9 mouse cellular contexts compared by ENCODE assay signal in genomic region chr9:67802241-67802640, GRCm38 (mm10). TPM values are rescaled to one million over a fixed set of nuclear protein-coding genes. Genes with fewer than 3 reads are reported as not detected.
DNase-seq lines count a peak whose midpoint lies in the region; ATAC-seq and TF ChIP-seq lines count a peak whose summit lies in the region.
"Had no signal": no experiment of that assay in that cellular context is flagged by ENCODE, and none has a peak within 500 bp of the region (broad histone marks: within the 10 kb centered on the region; RNA-seq: fewer than 3 reads in every experiment).

No protein-coding gene starts in this region.

- H3K9me3 ChIP-seq in forebrain, embryonic 11.5 days (ENCODE audit: control insufficient read depth, low read length) = no peaks in the 10 kb centered on the region
- no peaks in the 10 kb centered on the region for H3K9me3 ChIP-seq in forebrain, embryonic 13.5 days (replicated peaks)
- no peaks in the 10 kb centered on the region for H3K9me3 ChIP-seq in midbrain, embryonic 14.5 days (ENCODE audit: control insufficient read depth, low read length)
- H3K9me3 ChIP-seq in midbrain, embryonic 13.5 days = no peaks in the 10 kb centered on the region
- H3K9me3 ChIP-seq in lung, embryonic 14.5 days (ENCODE audit: low read depth, low read length) = no peaks in the 10 kb centered on the region

- H3K9ac ChIP-seq in forebrain, embryonic 11.5 days (ENCODE audit: low read length) = no peak overlapping the region
- no peak overlapping the region for H3K9ac ChIP-seq in forebrain, embryonic 13.5 days
- no peak overlapping the region for H3K9ac ChIP-seq in midbrain, embryonic 14.5 days (replicated peaks; ENCODE audit: low read length)
- H3K9ac ChIP-seq in midbrain, embryonic 13.5 days (replicated peaks) = no peak overlapping the region
- no peak overlapping the region for H3K9ac ChIP-seq in lung, embryonic 14.5 days

- no peaks in the 10 kb centered on the region for H3K27me3 ChIP-seq in forebrain, embryonic 11.5 days (ENCODE audit: control insufficient read depth, insufficient read depth, low read length)
- H3K27me3 ChIP-seq in forebrain, embryonic 13.5 days = no peaks in the 10 kb centered on the region
- no peaks in the 10 kb centered on the region for H3K27me3 ChIP-seq in midbrain, embryonic 14.5 days (ENCODE audit: control insufficient read depth, insufficient read depth, low read length)
- H3K27me3 ChIP-seq in midbrain, embryonic 13.5 days = no peaks in the 10 kb centered on the region
- H3K27me3 ChIP-seq in lung, embryonic 14.5 days (ENCODE audit: insufficient read depth, low read length) = no peaks in the 10 kb centered on the region
- H3K27me3 ChIP-seq in splenic B cell, adult 2 months (ENCODE audit: control insufficient read depth, insufficient read depth, low read length, poor library complexity, severe bottlenecking) = no peaks in the 10 kb centered on the region

- no peaks in the 10 kb centered on the region for H3K36me3 ChIP-seq in forebrain, embryonic 11.5 days (ENCODE audit: control insufficient read depth, insufficient read depth, low read length)
- no peaks in the 10 kb centered on the region for H3K36me3 ChIP-seq in forebrain, embryonic 13.5 days (ENCODE audit: poor library complexity, severe bottlenecking)
- no peaks in the 10 kb centered on the region for H3K36me3 ChIP-seq in midbrain, embryonic 14.5 days (ENCODE audit: control insufficient read depth, insufficient read depth, low read length)
- no peaks in the 10 kb centered on the region for H3K36me3 ChIP-seq in midbrain, embryonic 13.5 days
- no peaks in the 10 kb centered on the region for H3K36me3 ChIP-seq in lung, embryonic 14.5 days (ENCODE audit: insufficient read depth)
- no peaks in the 10 kb centered on the region for H3K36me3 ChIP-seq in splenic B cell, adult 2 months (ENCODE audit: control insufficient read depth, insufficient read depth, low read length, poor library complexity, severe bottlenecking)

- H3K27ac ChIP-seq in forebrain, embryonic 11.5 days (ENCODE audit: low read depth, low read length) = no peak overlapping the region
- H3K27ac ChIP-seq in forebrain, embryonic 13.5 days = no peak overlapping the region
- no peak overlapping the region for H3K27ac ChIP-seq in midbrain, embryonic 14.5 days (replicated peaks; ENCODE audit: low read depth, low read length)
- H3K27ac ChIP-seq in midbrain, embryonic 13.5 days = no peak overlapping the region
- no peak overlapping the region for H3K27ac ChIP-seq in lung, embryonic 14.5 days (ENCODE audit: low read depth)

- H3K4me2 ChIP-seq in forebrain, embryonic 11.5 days (ENCODE audit: low read depth, low read length, severe bottlenecking) = no peak overlapping the region
- no peak overlapping the region for H3K4me2 ChIP-seq in forebrain, embryonic 13.5 days
- no peak overlapping the region for H3K4me2 ChIP-seq in midbrain, embryonic 14.5 days (ENCODE audit: low read length)
- H3K4me2 ChIP-seq in midbrain, embryonic 13.5 days (replicated peaks) = no peak overlapping the region
- H3K4me2 ChIP-seq in lung, embryonic 14.5 days = no peak overlapping the region

- ATAC-seq in forebrain, embryonic 11.5 days (replicated peaks; ENCODE audit: low FRiP score) = no peak
- ATAC-seq in forebrain, embryonic 13.5 days = no peak
- ATAC-seq in midbrain, embryonic 14.5 days (ENCODE audit: low FRiP score, low TSS enrichment) = no peak
- no peak for ATAC-seq in midbrain, embryonic 13.5 days
- no peak for ATAC-seq in lung, embryonic 14.5 days (ENCODE audit: insufficient read depth)

- peak; percentile 69 for DNase-seq in forebrain, embryonic 11.5 days (ENCODE audit: low spot score)
- peak; percentile 80 for DNase-seq in midbrain, embryonic 14.5 days
- DNase-seq in c-Kit-positive CD71-positive TER-119-positive erythroid progenitor cells, embryonic 14.5 days (ENCODE audit: low spot score) = peak; percentile 52
- peak; percentile 43 to 70 for DNase-seq in heart, postnatal 14 days
- DNase-seq in lung, embryonic 14.5 days = peak; percentile 85
- DNase-seq in splenic B cell, adult 2 months (ENCODE audit: low read depth, low spot score) = peak; percentile 69

- H3K4me3 ChIP-seq in forebrain, embryonic 11.5 days (ENCODE audit: low read depth, low read length) = no peak overlapping the region
- no peak overlapping the region for H3K4me3 ChIP-seq in forebrain, embryonic 13.5 days
- H3K4me3 ChIP-seq in midbrain, embryonic 14.5 days (replicated peaks; ENCODE audit: low read depth, low read length) = no peak overlapping the region
- no peak overlapping the region for H3K4me3 ChIP-seq in midbrain, embryonic 13.5 days (replicated peaks)
- H3K4me3 ChIP-seq in lung, embryonic 14.5 days (ENCODE audit: low read depth, low read length) = no peak overlapping the region

- WGBS in forebrain, embryonic 11.5 days = 28% methylated on average over 6 of the region's 6 CpGs
- 25% methylated on average over 6 of the region's 6 CpGs for WGBS in forebrain, embryonic 13.5 days
- 37% methylated on average over 6 of the region's 6 CpGs for WGBS in midbrain, embryonic 14.5 days
- 35% methylated on average over 6 of the region's 6 CpGs for WGBS in midbrain, embryonic 13.5 days
- WGBS in lung, embryonic 14.5 days = 41% methylated on average over 6 of the region's 6 CpGs

- intact Hi-C loops in heart, postnatal 14 days (cut with DNase I) = loop anchor here (10.0 kb wide), 1 partner anchor 117 kb away; no protein-coding TSS in a partner anchor

- TF ChIP-seq CTCF in lung, embryonic 14.5 days (IDR thresholded peaks at IDR 0.05; ENCODE audit: low read depth) = peak; percentile 76

- H3K4me1 ChIP-seq in forebrain, embryonic 11.5 days (replicated peaks; ENCODE audit: control insufficient read depth, insufficient read depth, low read length) = no peaks in the 10 kb centered on the region
- H3K4me1 ChIP-seq in forebrain, embryonic 13.5 days = no peaks in the 10 kb centered on the region
- H3K4me1 ChIP-seq in midbrain, embryonic 14.5 days (ENCODE audit: control insufficient read depth, insufficient read depth, low read length) = peaks cover 5% of the 10 kb centered on the region; the same call in 1 of the 2 replicates
- H3K4me1 ChIP-seq in midbrain, embryonic 13.5 days (replicated peaks) = no peaks in the 10 kb centered on the region; the same call in 1 of the 2 replicates
- H3K4me1 ChIP-seq in lung, embryonic 14.5 days (ENCODE audit: insufficient read depth) = no peaks in the 10 kb centered on the region

RNA-seq across cellular contexts. Expression of gene C2cd4a, which starts 29.9 kb away (rescaled TPM):
- 0.13 and 0.25 TPM in 2 replicates for polyA plus RNA-seq in forebrain, embryonic 11.5 days (2014; fragmentation: Nextera tagmentation; extraction: Ambion mirVana)
- not detected in 2 replicates for polyA plus RNA-seq in forebrain, embryonic 13.5 days (2015; fragmentation: Nextera tagmentation; extraction: Ambion mirVana)
- polyA plus RNA-seq in midbrain, embryonic 14.5 days (2014; fragmentation: Nextera tagmentation; extraction: Ambion mirVana) = 0.42 and 0.61 TPM in 2 replicates
- 0.15 and 0.23 TPM in 2 replicates for polyA plus RNA-seq in midbrain, embryonic 13.5 days (2015; fragmentation: Nextera tagmentation; extraction: Ambion mirVana)
- not detected for total RNA-seq in heart, postnatal 14 days (2021)
- polyA plus RNA-seq in lung, embryonic 14.5 days (2014; fragmentation: Nextera tagmentation; extraction: Ambion mirVana) = 1.3 and 1.9 TPM in 2 replicates
- total RNA-seq: neutrophil, adult 5-6 weeks had no signal

RNA-seq across cellular contexts. Expression of gene Vps13c, which starts 38.0 kb away (rescaled TPM):
- 5.6 and 7.1 TPM in 2 replicates for polyA plus RNA-seq in forebrain, embryonic 11.5 days (2014; fragmentation: Nextera tagmentation; extraction: Ambion mirVana)
- polyA plus RNA-seq in forebrain, embryonic 13.5 days (2015; fragmentation: Nextera tagmentation; extraction: Ambion mirVana) = 7.7 and 8.1 TPM in 2 replicates
- polyA plus RNA-seq in midbrain, embryonic 14.5 days (2014; fragmentation: Nextera tagmentation; extraction: Ambion mirVana) = 16.6 and 17.1 TPM in 2 replicates
- polyA plus RNA-seq in midbrain, embryonic 13.5 days (2015; fragmentation: Nextera tagmentation; extraction: Ambion mirVana) = 10.0 and 10.5 TPM in 2 replicates
- 10 to 100 TPM; 37.8 to 38.0 TPM for total RNA-seq in heart, postnatal 14 days (2021)
- 6.6 TPM in 2 replicates for polyA plus RNA-seq in lung, embryonic 14.5 days (2014; fragmentation: Nextera tagmentation; extraction: Ambion mirVana)

RNA-seq across cellular contexts. Expression of gene C2cd4b, which starts 43.0 kb away (rescaled TPM):
- 0.13 TPM in 1 of 2 replicates, not detected in the other for polyA plus RNA-seq in forebrain, embryonic 11.5 days (2014; fragmentation: Nextera tagmentation; extraction: Ambion mirVana)
- 0.15 TPM in 1 of 2 replicates, not detected in the other for polyA plus RNA-seq in forebrain, embryonic 13.5 days (2015; fragmentation: Nextera tagmentation; extraction: Ambion mirVana)
- polyA plus RNA-seq in midbrain, embryonic 14.5 days (2014; fragmentation: Nextera tagmentation; extraction: Ambion mirVana) = 0.71 and 1.1 TPM in 2 replicates
- 0.20 and 0.44 TPM in 2 replicates for polyA plus RNA-seq in midbrain, embryonic 13.5 days (2015; fragmentation: Nextera tagmentation; extraction: Ambion mirVana)
- total RNA-seq in heart, postnatal 14 days (2021) = 1 to 10 TPM; 1.0 to 1.2 TPM
- polyA plus RNA-seq in lung, embryonic 14.5 days (2014; fragmentation: Nextera tagmentation; extraction: Ambion mirVana) = 1.1 and 1.7 TPM in 2 replicates
- total RNA-seq: neutrophil, adult 5-6 weeks had no signal
